Mouse (Mus musculus) liver, postnatal 0 days (tissue): ENCODE measurements at regions not wholly inside any gene's neighbourhood (a gene's known extent, or its start where the extent isn't known, plus 50 kb on each side); places are given as distances from the start of the nearest gene placed in this dataset.

Source experiments
- CTCF ChIP-seq: sonication (generic); IDR thresholded peaks from 2 replicates; pipeline ENCODE4 v1.5.1; 2016; ENCODE audit warnings: antibody characterized with exemption, low read depth
- EP300 ChIP-seq: IDR thresholded peaks from 2 replicates; pipeline ENCODE4 v1.6.1; 2016; ENCODE audit warnings: antibody characterized with exemption, low read depth, mild to moderate bottlenecking

DNA sequence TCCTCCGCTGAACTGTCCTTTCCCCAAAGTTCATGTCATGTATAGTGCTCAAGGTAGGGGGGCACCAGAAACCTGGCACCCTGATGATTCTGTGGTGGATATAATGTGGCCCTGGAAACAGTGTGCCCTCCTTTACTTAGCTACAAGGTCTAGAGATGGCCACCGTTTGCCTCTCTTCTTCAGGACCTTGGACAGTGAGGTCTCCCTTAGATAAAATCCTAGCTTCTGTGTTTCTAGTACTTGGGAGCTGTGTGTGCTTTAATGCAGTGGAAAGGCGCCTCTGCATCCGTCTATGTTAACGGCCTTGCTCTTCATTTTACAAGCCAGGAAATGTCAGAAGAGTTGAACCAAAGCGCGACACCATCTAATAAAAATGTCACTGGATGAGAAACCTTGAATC lies 250.6 kb downstream of the Ptpru start:
- TF ChIP-seq CTCF, result no peak
- TF ChIP-seq EP300, result no peak
